Mouse (Mus musculus): ENCODE measurements at regions not wholly inside any gene's neighbourhood (a gene's known extent, or its start where the extent isn't known, plus 50 kb on each side); places are given as distances from the start of the nearest gene placed in this dataset.

GRCm38 (mm10) chr9:46406606-46407005, 86.8 kb upstream of the 4931429L15Rik start:
- intact Hi-C loops (cut with DNase I), result no loop called here
- no peak for DNase-seq

GRCm38 (mm10) chr9:46396591-46396990, 76.8 kb upstream of the 4931429L15Rik start:
- no peak for DNase-seq
- intact Hi-C loops (cut with DNase I), result loop anchor here (10.0 kb wide), 1 partner anchor 178 kb away; no protein-coding TSS in a partner anchor

- no peak for DNase-seq
- intact Hi-C loops (cut with DNase I), result loop anchor here (10.0 kb wide), 1 partner anchor 180 kb away; no protein-coding TSS in a partner anchor
Measured at GRCm38 (mm10) chr9:46395156-46395765, 75.5 kb upstream of the 4931429L15Rik start.

- no peak for DNase-seq
- intact Hi-C loops (cut with DNase I), result loop anchor here (5.0 to 10.0 kb wide), 3 partner anchors 181 to 418 kb away; no protein-coding TSS in a partner anchor
Measured at GRCm38 (mm10) chr9:46394239-46394638, 74.5 kb upstream of the 4931429L15Rik start.

GRCm38 (mm10) chr9:46392641-46393321, 73.0 kb upstream of the 4931429L15Rik start:
- intact Hi-C loops (cut with DNase I), result loop anchor here (5.0 to 10.0 kb wide), 3 partner anchors 182 to 420 kb away; no protein-coding TSS in a partner anchor
- DNase-seq, result peak; percentile 56 to 67

GRCm38 (mm10) chr9:46389741-46390140, 70.0 kb upstream of the 4931429L15Rik start:
- intact Hi-C loops (cut with DNase I), result loop anchor here (5.0 to 10.0 kb wide), 3 partner anchors 185 to 423 kb away; no protein-coding TSS in a partner anchor
- no peak for DNase-seq

- intact Hi-C loops (cut with DNase I), result no loop called here
Measured at GRCm38 (mm10) chr9:46388677-46389676, 69.2 kb upstream of the 4931429L15Rik start.

GRCm38 (mm10) chr9:46386333-46386732, 66.5 kb upstream of the 4931429L15Rik start:
- intact Hi-C loops (cut with DNase I), result no loop called here
- no peak for DNase-seq

More at GRCm38 (mm10) chr9:46388677-46389676, 69.2 kb upstream of the 4931429L15Rik start:
- no peak for DNase-seq

- intact Hi-C loops (cut with DNase I), result no loop called here
- DNase-seq, result no peak
Measured at GRCm38 (mm10) chr9:46381342-46381741, 61.6 kb upstream of the 4931429L15Rik start.

GRCm38 (mm10) chr9:46379453-46379852, 59.7 kb upstream of the 4931429L15Rik start:
- intact Hi-C loops (cut with DNase I), result no loop called here
- DNase-seq, result peak; percentile 25 to 33

- no peak for DNase-seq
- intact Hi-C loops (cut with DNase I), result no loop called here
Measured at GRCm38 (mm10) chr9:46378339-46378738, 58.6 kb upstream of the 4931429L15Rik start.
